Mouse (Mus musculus) hindbrain, embryonic 10.5 days (tissue): ENCODE data around the gene Defb36. TPM values are rescaled to one million over a fixed set of nuclear protein-coding genes. Genes with fewer than 3 reads are reported as not detected.

Source experiments
- DNase-seq: peaks from one replicate; pipeline ENCODE4 v3.0.0-alpha.2; 2017; ENCODE audit warnings: low spot score
- H3K27ac ChIP-seq: fragments of 300-500 bp; sonication (generic); 2 replicates; pipeline ENCODE4 v1.5.1; 2016; ENCODE audit warnings: mild to moderate bottlenecking, moderate library complexity
- H3K27me3 ChIP-seq: fragments of 300-500 bp; sonication (generic); 2 replicates; pipeline ENCODE4 v1.6.1; 2016; ENCODE audit warnings: mild to moderate bottlenecking; ENCODE audit not compliant: poor library complexity, insufficient read depth, severe bottlenecking
- H3K36me3 ChIP-seq: fragments of 300-500 bp; sonication (generic); 2 replicates; pipeline ENCODE4 v1.6.1; 2016; ENCODE audit warnings: mild to moderate bottlenecking, moderate library complexity
- H3K4me1 ChIP-seq: fragments of 300-500 bp; sonication (generic); replicated peaks from 2 replicates; pipeline ENCODE4 v1.6.1; 2016; ENCODE audit warnings: mild to moderate bottlenecking
- H3K4me3 ChIP-seq: fragments of 300-500 bp; sonication (generic); 2 replicates; pipeline ENCODE4 v1.5.1; 2016; ENCODE audit warnings: mild to moderate bottlenecking, moderate library complexity
- H3K9me3 ChIP-seq: fragments of 300-500 bp; sonication (generic); 2 replicates; pipeline ENCODE4 v1.6.1; 2016; ENCODE audit warnings: mild to moderate bottlenecking, moderate library complexity
- WGBS: fragments of 180-500 bp; shearing (Covaris S2); methylation state at CpG from one replicate; pipeline ENCODE4 v1.1.7; 2016; 5-methylcytosine and 5-hydroxymethylcytosine counted together
- polyA plus RNA-seq: library from polyadenylated mRNA; unstranded; fragments of >200 nt; fragmentation: Nextera tagmentation; extraction: Ambion mirVana; gene quantifications from 2 replicates; pipeline ENCODE4 v1.2.1, GENCODE M21; 2016

Defb36 gene
- polyA plus RNA-seq, 1 experiment from 2014 or later, result not detected

- Histone ChIP-seq H3K27ac (peak within 1 kb of the TSS; percentile 37), H3K27me3 (peaks cover 71% of the 10 kb centered on the region), H3K36me3 (no peaks in the 10 kb centered on the region), H3K9me3 (no peaks in the 10 kb centered on the region), H3K4me1 (peaks cover 30% of the 10 kb centered on the region), H3K4me3 (peak within 1 kb of the TSS; percentile 56)
- 2% methylated on average over 59 of the region's 59 CpGs for WGBS
- peak; percentile 58 for DNase-seq
These were observed 22.9 kb downstream of the Defb36 start, which contains the start of gene Rem1 for GRCm38 (mm10) chr2:152626774-152627591. Gene Rem1 (plus strand): TSS chr2:152626951.

GRCm38 (mm10) chr2:152628066-152628465, 23.9 kb downstream of the Defb36 start:
- Histone ChIP-seq H3K9me3 (no peaks in the 10 kb centered on the region), H3K4me1 (peaks cover 34% of the 10 kb centered on the region), H3K27ac (no peak overlapping the region), H3K36me3 (no peaks in the 10 kb centered on the region), H3K4me3 (no peak overlapping the region), H3K27me3 (peaks cover 77% of the 10 kb centered on the region)
- 36% methylated on average over 17 of the region's 17 CpGs for WGBS
- DNase-seq, result no peak

- Histone ChIP-seq H3K27me3 (peaks cover 77% of the 10 kb centered on the region), H3K36me3 (no peaks in the 10 kb centered on the region), H3K4me3 (no peak overlapping the region), H3K9me3 (no peaks in the 10 kb centered on the region), H3K27ac (no peak overlapping the region), H3K4me1 (peaks cover 40% of the 10 kb centered on the region)
- 79% methylated on average over 3 of the region's 3 CpGs for WGBS
- no peak for DNase-seq
These were observed 25.1 kb downstream of the Defb36 start for GRCm38 (mm10) chr2:152629239-152629638.

- no peak for DNase-seq
- H3K27ac ChIP-seq, result no peak overlapping the region
- no peak overlapping the region for H3K4me3 ChIP-seq
- peaks cover 40% of the 10 kb centered on the region for H3K4me1 ChIP-seq
- no peaks in the 10 kb centered on the region for H3K9me3 ChIP-seq
- no peaks in the 10 kb centered on the region for H3K36me3 ChIP-seq
- H3K27me3 ChIP-seq, result peaks cover 71% of the 10 kb centered on the region
- WGBS, result 91% methylated on average over 6 of the region's 6 CpGs
These were observed 25.8 kb downstream of the Defb36 start for GRCm38 (mm10) chr2:152629904-152630303.

GRCm38 (mm10) chr2:152633334-152633733, 29.2 kb downstream of the Defb36 start:
- H3K4me1 ChIP-seq, result peaks cover 10% of the 10 kb centered on the region
- no peaks in the 10 kb centered on the region for H3K9me3 ChIP-seq
- H3K4me3 ChIP-seq, result peak overlapping the region; percentile 3; the same call in 1 of the 2 replicates
- H3K27me3 ChIP-seq, result peaks cover 37% of the 10 kb centered on the region
- peak; percentile 22 for DNase-seq
- H3K27ac ChIP-seq, result 0 out of 2 replicates have a peak overlapping the region, but pooled peaks have one; percentile 2
- 43% methylated on average over 17 of the region's 17 CpGs for WGBS
- H3K36me3 ChIP-seq, result no peaks in the 10 kb centered on the region

GRCm38 (mm10) chr2:152634311-152634710, 30.2 kb downstream of the Defb36 start:
- DNase-seq, result no peak

GRCm38 (mm10) chr2:152636246-152637005, 32.3 kb downstream of the Defb36 start:
- H3K27me3 ChIP-seq, result 0 out of 2 replicates have a peak, but pooled peaks cover 18% of the 10 kb centered on the region
- no peak overlapping the region for H3K27ac ChIP-seq
- H3K4me1 ChIP-seq, result peaks cover 24% of the 10 kb centered on the region
- no peaks in the 10 kb centered on the region for H3K9me3 ChIP-seq
- H3K4me3 ChIP-seq, result no peak overlapping the region
- no peak for DNase-seq
- H3K36me3 ChIP-seq, result no peaks in the 10 kb centered on the region
- WGBS, result 72% methylated on average over 23 of the region's 23 CpGs

More at GRCm38 (mm10) chr2:152634311-152634710, 30.2 kb downstream of the Defb36 start:
- H3K4me1 ChIP-seq, result peaks cover 15% of the 10 kb centered on the region
- 74% methylated on average over 29 of the region's 29 CpGs for WGBS
- H3K4me3 ChIP-seq, result no peak overlapping the region
- H3K9me3 ChIP-seq, result no peaks in the 10 kb centered on the region
- peaks cover 27% of the 10 kb centered on the region for H3K27me3 ChIP-seq
- H3K27ac ChIP-seq, result no peak overlapping the region
- no peaks in the 10 kb centered on the region for H3K36me3 ChIP-seq

GRCm38 (mm10) chr2:152637006-152637322, 32.8 kb downstream of the Defb36 start:
- DNase-seq, result no peak
- Histone ChIP-seq H3K27ac (no peak overlapping the region), H3K9me3 (no peaks in the 10 kb centered on the region), H3K27me3 (0 out of 2 replicates have a peak, but pooled peaks cover 16% of the 10 kb centered on the region), H3K36me3 (no peaks in the 10 kb centered on the region), H3K4me1 (peaks cover 24% of the 10 kb centered on the region), H3K4me3 (no peak overlapping the region)
- WGBS, result 90% methylated on average over 6 of the region's 6 CpGs

- Histone ChIP-seq H3K36me3 (no peaks in the 10 kb centered on the region), H3K9me3 (no peaks in the 10 kb centered on the region), H3K4me1 (peaks cover 24% of the 10 kb centered on the region), H3K4me3 (no peak overlapping the region), H3K27ac (no peak overlapping the region), H3K27me3 (0 out of 2 replicates have a peak, but pooled peaks cover 12% of the 10 kb centered on the region)
- WGBS, result 88% methylated on average over 4 of the region's 4 CpGs
- DNase-seq, result no peak
These were observed 33.3 kb downstream of the Defb36 start for GRCm38 (mm10) chr2:152637381-152637780.

GRCm38 (mm10) chr2:152638865-152639264, 34.7 kb downstream of the Defb36 start:
- H3K4me1 ChIP-seq, result peaks cover 14% of the 10 kb centered on the region
- H3K27ac ChIP-seq, result 0 out of 2 replicates have a peak overlapping the region, but pooled peaks have one; percentile 60
- no peak overlapping the region for H3K4me3 ChIP-seq
- H3K27me3 ChIP-seq, result no peaks in the 10 kb centered on the region
- H3K9me3 ChIP-seq, result no peaks in the 10 kb centered on the region
- H3K36me3 ChIP-seq, result no peaks in the 10 kb centered on the region
- DNase-seq, result no peak
- WGBS, result 59% methylated on average over 6 of the region's 6 CpGs

- Histone ChIP-seq H3K36me3 (no peaks in the 10 kb centered on the region), H3K4me3 (no peak overlapping the region), H3K4me1 (peaks cover 14% of the 10 kb centered on the region), H3K9me3 (no peaks in the 10 kb centered on the region), H3K27ac (peak overlapping the region; percentile 60), H3K27me3 (no peaks in the 10 kb centered on the region)
- peak; percentile 15 for DNase-seq
- 12% methylated on average over 11 of the region's 11 CpGs for WGBS
These were observed 35.4 kb downstream of the Defb36 start for GRCm38 (mm10) chr2:152639406-152640113.

- WGBS, result 72% methylated on average over 10 of the region's 10 CpGs
- Histone ChIP-seq H3K27me3 (no peaks in the 10 kb centered on the region), H3K4me3 (no peak overlapping the region), H3K36me3 (no peaks in the 10 kb centered on the region), H3K9me3 (no peaks in the 10 kb centered on the region), H3K4me1 (peaks cover 26% of the 10 kb centered on the region), H3K27ac (peak overlapping the region; percentile 23; the same call in 1 of the 2 replicates)
- DNase-seq, result no peak
These were observed 48.9 kb downstream of the Defb36 start for GRCm38 (mm10) chr2:152652901-152653620.
